Mouse (Mus musculus): Measurements from ENCODE around the gene Clns1a.
A peak's percentile ranks its signal among the peaks of the same experiment; 100 is the strongest.

Clns1a gene

GRCm38 (mm10) chr7:97728666-97729614 lies 32.5 kb downstream of the Clns1a start:
- DNase-seq (ENCODE audit: low spot score), result no peak

GRCm38 (mm10) chr7:97730427-97730826 lies 34.0 kb downstream of the Clns1a start:
- DNase-seq (ENCODE audit: low spot score), result no peak

DNA sequence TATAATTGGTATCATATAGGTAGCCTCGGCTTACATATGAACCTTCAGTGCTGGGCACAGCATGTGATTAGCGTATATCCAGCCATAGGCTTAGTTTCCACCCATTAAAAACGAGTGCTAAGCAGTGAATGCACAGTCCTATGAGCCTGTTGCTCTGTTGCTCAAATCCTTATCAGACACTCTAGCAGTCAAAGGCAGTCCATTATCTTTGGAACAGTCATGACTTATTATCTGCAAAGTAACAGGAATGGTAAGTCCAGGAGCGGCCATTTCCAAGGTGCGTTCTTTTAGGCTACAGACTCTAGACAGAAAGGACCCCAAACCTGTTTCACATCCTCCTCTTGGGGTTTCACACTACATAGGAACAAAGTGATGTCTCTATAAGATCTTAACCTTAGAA lies 37.2 kb downstream of the Clns1a start:
- DNase-seq (ENCODE audit: low spot score), result no peak

DNA sequence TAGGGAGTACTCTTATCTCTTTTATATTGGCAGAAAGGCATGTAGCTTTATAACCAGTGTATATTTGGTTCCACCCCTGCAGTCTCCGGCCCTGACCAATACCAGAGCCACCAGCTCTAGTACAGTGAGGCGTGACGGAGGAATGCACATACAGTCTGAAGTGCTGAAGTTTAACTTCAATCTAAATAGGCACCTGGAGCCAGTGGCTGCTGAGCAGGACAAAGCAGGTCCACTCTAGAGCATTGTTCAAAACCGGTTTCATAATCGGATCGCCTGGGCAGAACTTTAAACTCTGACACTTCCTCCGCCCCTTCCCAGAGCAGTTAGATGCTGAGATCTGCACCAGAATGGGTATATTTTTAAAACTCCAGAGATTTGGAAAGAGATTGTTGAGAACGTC lies 38.6 kb downstream of the Clns1a start:
- DNase-seq (ENCODE audit: low spot score), result no peak

GRCm38 (mm10) chr7:97735886-97736420 lies 39.5 kb downstream of the Clns1a start:
- DNase-seq (ENCODE audit: low spot score), result no peak

DNA sequence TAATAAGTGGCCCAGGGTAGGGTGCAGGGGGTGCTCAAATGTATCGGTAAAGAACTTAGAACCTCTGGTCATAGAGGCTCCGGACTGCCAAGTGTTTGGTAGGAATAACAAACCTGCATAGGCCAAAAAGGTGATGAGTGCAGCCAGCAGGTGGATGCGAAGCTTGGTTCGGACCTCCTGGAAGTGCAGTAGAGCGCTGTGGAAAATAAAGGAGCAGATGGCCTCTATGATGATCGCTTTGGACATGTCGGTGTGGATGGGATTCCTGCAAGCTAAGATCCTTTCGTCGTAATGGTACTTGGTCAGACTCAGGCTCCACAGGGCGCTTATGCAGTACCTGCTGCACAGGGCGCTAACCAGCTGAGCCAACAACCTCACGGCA lies 40.8 kb downstream of the Clns1a start:
- DNase-seq (ENCODE audit: low spot score), result no peak

GRCm38 (mm10) chr7:97737638-97738456 lies 41.4 kb downstream of the Clns1a start, which contains the start of gene Aqp11:
Aqp11 (minus strand) TSS chr7:97738289.
- peak; percentile 30 for DNase-seq (ENCODE audit: low spot score)

DNA sequence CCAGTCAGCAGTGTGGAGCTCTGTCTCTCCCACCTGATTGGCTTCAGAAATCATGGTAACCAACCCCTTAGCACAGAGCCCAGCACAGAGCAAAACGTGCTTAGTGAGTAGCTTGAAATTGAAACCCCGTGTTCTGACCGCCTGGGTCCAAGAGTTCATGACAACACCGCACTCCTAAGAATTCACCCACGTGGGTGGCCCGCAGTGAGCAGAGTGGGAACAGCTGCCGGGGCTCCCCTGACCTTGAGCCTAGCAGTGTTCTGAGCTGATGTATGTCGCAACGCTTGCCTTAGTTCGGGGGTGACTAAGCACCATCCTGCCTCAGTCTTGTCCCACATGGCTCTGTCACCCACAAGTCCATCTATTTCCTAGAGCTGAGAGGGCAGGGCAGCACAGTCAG lies 44.5 kb downstream of the Clns1a start:
- DNase-seq (ENCODE audit: low spot score), result no peak

GRCm38 (mm10) chr7:97741756-97742291 lies 45.4 kb downstream of the Clns1a start:
- DNase-seq (ENCODE audit: low spot score), result no peak

GRCm38 (mm10) chr7:97745299-97745698 lies 48.9 kb downstream of the Clns1a start:
- no peak for DNase-seq (ENCODE audit: low spot score)

- no peak for DNase-seq (ENCODE audit: low spot score)
Measured at GRCm38 (mm10) chr7:97747176-97747707, 50.8 kb downstream of the Clns1a start.

- DNase-seq (ENCODE audit: low spot score), result peak; percentile 52
Measured at GRCm38 (mm10) chr7:97747787-97748497, 51.5 kb downstream of the Clns1a start.

GRCm38 (mm10) chr7:97748527-97749206 lies 52.2 kb downstream of the Clns1a start:
- no peak for DNase-seq (ENCODE audit: low spot score)

DNA sequence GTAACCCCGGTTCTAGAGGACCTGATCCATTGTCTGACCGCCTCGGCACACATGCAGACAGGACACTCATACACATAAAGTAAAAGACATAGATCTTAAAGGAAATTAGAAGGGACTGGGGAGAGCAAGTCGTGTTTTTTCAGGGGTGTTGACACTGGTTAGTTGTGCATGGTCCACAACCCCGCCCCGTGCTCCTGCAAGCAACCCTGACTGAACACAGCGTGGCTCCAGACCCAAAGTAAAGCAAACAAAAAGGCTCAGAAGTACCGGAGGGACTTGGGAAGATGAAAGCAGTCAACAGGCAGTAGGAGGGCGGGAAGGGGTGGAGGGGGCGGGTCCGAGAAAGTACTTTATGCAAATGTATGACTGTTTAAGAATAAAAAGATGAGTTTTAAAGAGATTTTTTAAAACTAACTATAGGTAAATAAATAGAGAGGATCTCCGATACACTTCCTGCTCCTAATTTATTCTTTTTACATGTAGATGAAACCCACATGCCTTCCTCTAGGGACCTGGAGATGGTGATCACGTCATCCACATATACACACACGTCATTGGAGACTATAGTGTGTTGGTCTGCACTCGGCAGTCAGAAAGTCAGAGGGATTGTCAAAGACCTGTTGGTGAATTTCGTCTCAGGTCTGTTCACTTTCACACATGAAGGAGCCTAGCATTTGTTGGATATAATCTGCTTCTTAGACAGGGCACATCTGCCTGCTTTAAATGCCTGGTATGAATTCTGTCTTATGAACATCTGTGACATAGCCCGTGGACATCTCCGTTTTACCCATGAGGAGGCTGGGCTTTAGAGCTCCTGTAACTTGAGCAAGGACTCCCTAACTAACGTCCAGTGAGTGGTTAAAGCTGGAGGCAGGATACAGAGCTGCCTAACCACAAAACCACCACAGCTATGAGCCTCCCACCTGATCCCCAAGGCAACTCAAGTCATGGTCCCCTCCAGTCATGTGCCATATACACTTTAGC lies 53.1 kb downstream of the Clns1a start:
- no peak for DNase-seq (ENCODE audit: low spot score)

DNA sequence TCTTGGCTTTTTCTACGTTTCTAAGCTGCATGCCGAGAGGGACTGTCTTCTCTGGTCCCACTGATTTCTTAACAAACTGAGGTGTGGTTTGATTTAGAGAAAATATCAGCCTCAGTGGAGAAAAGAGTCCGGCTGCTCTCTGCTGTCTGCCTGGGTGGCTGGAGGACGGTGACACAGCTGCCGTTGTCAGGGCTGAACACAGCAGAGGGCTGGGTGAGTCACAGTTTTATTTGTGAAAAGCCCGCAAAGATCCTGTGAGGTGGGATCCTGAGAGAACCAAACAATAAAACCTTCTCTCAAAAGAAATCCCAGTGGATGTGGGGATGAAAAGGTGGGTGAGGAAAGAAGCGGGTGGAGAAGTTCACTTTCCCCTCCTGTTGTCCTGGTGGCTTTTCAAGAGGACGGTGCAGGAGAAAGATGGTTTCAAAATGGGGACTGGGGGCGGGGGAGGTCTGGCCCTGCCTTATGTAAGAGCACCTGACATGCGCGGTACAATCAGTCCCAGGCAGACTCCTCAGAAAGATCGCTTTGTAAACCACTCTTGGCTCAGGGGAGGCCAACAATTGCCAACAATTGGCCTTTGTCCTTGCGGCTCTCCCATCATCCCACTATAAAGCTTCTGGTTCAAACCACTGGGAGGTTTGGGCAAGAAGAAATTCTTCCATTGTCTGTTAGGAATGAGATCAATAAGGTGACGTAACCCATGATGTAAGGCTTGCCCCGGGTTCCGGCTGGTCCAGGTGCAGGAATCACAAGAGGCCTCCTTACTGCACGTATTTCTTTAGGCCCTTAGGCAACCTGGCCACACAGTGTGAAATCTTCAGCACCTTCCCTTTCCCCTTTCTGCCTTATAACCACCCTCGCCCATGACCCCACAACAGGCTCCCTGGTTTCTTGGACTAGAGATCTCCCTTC lies 60.8 kb downstream of the Clns1a start:
- DNase-seq (ENCODE audit: low spot score), result no peak

GRCm38 (mm10) chr7:97764591-97764990 lies 68.2 kb downstream of the Clns1a start:
- no peak for DNase-seq (ENCODE audit: low spot score)

DNA sequence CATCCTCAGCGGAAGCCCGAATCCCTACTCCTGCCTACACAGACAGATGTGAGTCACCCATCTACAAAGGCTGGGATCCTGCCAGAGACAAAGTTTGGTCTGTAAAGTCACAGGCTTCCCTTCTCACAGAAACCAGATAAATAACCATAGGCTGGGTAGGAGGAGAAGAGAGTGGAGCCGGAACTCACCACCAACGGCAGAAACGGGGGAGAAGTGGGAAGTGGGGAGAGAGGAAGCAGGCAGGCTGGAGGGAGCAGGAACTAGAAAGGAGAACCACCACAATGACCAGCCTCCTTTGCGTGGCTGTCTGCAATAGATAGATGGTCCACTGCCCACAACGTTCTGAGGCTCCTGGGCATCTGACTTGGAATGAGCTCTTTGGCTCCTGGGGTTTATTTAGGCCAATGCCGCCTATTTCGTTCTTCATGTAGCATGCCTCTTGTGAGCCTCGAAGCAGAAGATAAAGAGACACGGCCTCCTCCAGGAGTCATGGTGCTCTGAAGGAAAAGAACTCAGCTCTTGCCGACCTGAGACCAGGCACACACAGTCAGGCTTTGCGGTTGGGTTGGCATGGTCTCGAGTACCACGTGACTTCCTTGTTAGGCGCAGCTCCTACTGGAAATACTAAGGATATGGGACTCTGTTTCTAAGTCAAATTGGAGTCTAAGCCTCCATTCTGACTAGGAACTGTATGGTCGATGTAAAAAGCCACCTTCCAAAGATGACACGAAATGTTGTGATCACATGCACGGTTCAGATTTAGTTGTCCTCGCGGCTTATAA lies 68.9 kb downstream of the Clns1a start:
- DNase-seq (ENCODE audit: low spot score), result no peak

- no peak for DNase-seq (ENCODE audit: low spot score)
Measured at GRCm38 (mm10) chr7:97765963-97766347, 69.5 kb downstream of the Clns1a start.

All from urinary bladder, postnatal 10 days (tissue).